Mouse (Mus musculus): ENCODE results near the gene Tnnc1.

Tnnc1 gene

DNA sequence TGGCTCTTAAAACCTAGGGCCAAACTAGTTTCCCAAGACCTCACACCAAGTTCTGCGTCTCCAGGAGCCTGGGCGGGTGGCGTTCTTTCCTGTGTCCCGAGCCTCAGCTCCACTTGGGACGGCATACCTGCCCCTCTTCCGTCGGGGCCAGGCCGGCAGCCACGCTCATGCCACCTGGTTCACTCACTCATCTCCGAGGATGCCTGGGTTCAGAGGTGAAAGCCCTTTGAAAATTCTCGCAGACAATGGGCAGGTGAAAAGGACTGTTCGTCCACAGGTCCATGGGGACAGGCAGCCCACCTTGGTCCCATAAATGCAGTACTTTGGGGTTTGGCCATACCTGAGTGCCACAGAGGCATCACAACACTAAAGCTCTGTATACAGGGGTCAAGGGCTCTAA, 23.9 kb upstream of the Tnnc1 start:
- DNase-seq (ENCODE audit: low read depth, low spot score) = no peak

DNA sequence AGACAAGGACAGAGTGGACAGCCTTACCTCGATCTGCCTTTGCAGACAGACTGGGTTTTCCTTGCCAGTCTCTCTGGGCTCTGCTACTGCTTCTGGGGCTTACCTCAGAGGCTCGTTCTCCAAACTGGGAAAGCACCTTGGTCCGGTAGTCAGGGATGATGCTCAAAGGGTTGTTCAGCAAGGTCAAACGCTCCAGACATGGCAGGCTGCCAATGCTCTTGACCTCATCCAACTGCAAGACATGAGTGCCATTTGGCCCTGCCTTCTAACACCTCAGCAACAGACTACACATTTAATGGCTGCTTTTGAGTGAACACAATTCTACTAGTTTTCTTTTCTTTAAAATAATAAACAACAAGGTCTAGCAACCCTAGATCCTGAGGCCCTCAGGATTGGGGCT, 21.5 kb upstream of the Tnnc1 start:
- no peak for DNase-seq (ENCODE audit: low read depth, low spot score)

DNA sequence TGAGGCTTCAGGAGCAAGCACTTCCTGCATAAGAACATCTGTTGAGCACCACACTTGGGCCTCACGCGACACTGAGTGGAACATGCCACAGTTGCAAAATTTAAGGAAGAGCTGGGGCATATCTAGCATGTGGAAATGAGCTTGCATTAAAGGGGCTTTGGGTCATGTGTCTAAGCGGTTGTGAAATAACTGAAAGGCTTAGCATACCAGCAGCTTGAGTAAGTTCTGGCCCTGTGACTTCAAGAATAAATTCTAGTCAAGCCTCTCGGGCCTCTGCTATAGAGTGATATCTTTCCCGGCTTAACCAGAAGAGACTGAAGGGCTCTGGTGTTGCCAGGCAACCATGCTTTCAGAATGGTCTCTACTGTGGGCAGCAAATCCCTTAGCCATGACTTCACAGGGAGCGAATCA, 19.3 kb upstream of the Tnnc1 start:
- DNase-seq (ENCODE audit: low read depth, low spot score) = no peak

DNA sequence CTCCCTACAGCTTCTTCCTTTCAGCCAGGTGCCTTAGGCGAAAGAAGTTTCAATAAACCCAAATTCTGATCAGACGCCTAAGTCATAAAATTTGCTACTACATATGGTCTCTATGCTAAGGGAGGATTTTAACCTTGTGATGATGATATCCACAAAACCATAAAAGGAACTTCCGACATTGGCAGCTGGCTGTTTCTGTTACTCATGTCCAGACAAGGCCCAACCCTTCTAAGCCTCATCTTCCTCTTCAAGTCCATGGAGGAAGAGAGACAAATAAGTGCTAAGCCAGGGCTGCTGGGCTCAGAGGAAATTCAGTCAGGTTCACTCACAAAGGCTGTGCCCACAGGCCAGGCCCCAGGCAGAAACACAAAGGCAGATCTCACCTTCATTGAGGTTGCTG, 18.8 kb upstream of the Tnnc1 start:
- DNase-seq (ENCODE audit: low read depth, low spot score) = no peak

- DNase-seq (ENCODE audit: low read depth, low spot score) = no peak
These were observed 16.2 kb upstream of the Tnnc1 start for GRCm38 (mm10) chr14:31191936-31192335.

DNA sequence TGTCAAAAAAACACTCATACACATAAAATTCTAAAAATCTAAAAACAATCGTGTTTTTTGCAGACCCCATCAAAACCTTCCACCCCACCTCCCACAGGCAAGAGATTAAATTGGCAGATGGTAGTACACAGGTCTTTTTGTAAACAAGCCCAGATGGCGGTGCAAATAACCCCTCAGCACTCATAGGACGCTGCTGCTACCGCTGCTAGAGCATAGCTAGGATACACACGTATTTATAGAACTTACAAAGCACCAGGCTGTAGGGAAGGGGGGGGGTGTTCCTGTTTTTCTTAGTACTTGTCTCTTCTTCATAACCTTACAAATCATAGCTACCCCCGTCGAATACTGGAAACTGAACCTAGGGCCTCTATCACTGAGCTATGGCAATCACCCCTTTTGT, 14.3 kb upstream of the Tnnc1 start:
- no peak for DNase-seq (ENCODE audit: low read depth, low spot score)

GRCm38 (mm10) chr14:31194441-31194840, 13.7 kb upstream of the Tnnc1 start:
- no peak for DNase-seq (ENCODE audit: low read depth, low spot score)

DNA sequence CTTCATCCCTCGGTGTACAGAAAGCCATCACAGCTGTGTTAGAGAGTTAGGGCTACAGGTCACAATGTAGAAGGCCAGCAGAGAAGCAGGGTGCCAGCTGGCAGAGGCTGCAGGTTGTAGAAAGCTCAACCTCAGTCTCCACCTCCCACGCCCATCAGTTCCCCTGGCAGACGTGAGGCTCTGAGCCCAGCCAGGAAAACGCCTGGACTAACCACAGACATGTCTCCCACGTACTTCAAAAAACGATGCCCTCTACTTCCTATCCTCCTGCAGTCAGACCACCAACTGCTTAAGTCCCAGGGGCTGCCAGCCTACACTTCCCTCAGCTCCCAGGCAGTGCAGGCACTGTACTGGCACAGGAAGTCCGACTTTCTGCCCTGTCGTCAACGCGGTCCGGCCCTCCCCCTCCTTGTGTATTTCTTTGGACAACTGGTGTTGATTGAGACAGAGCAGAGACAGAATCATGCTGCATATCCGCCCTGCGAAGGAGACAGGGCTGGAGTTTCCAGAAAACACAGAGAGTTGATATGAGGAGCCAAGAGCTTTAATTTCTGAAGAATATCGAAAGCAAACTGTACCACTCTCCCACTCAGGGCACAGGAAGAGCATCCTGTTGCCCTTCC, 13.1 kb upstream of the Tnnc1 start:
- DNase-seq (ENCODE audit: low read depth, low spot score) = no peak

GRCm38 (mm10) chr14:31195521-31195920, 12.6 kb upstream of the Tnnc1 start:
- DNase-seq (ENCODE audit: low read depth, low spot score) = no peak

GRCm38 (mm10) chr14:31195968-31196367, 12.1 kb upstream of the Tnnc1 start:
- no peak for DNase-seq (ENCODE audit: low read depth, low spot score)

GRCm38 (mm10) chr14:31197547-31198516, 10.3 kb upstream of the Tnnc1 start:
- no peak for DNase-seq (ENCODE audit: low read depth, low spot score)

DNA sequence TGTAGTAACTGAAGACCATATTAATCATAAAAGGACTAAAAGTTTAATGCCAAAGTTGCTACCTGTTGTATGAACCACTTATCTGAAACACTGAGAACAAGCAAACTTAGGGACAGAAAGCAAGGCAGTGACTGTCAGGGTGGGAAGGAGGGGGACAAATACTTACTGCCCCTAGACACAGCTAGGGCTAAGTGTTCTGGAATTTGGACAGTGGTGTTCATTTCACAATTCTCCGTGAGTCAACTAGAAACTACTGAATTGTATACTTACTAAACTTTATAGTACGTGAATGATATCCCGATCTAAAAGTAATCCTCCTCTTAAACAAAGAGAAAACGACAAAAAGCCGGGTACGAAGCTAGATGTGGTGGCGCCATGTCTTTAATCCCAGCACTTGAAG, 8.5 kb upstream of the Tnnc1 start:
- DNase-seq (ENCODE audit: low read depth, low spot score) = no peak

DNA sequence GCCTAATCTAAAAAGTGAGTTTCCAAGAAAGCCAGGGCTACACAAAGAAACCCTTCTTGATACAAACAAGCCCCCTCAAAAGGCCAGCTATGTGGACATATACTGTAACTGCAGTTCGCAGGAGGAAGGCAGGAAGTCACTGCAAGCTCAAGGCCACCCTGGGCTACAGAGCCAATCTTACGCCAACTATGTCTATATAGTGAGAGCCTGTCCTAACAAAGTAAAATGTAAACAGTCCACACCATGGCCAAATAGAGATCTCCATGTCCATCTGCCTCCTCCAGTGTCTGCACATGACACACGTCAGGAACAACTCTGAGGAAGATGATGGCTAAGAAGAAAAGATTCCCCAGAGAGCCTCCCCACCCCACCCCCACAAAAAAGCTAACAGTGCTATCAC, 8.1 kb upstream of the Tnnc1 start:
- no peak for DNase-seq (ENCODE audit: low read depth, low spot score)

DNA sequence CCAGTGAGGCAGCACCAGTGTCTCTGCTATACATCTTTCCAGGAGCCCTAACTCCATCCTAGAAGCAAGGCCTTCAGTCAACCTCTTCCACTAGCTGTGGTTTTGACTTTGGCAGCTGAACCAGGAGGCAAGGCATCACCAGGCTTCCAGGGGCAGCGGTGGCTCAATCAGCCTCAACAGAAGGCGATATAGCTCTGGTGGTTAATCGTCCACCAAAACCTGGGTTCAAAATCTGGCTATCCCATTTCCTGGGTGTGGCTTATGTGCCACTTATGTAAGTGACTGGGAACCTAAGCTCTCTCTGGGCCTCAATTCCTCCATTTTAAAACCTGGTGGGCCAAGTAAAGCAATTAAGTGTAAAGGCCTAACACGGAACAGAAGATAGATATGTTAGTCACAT, 3.3 kb upstream of the Tnnc1 start:
- DNase-seq (ENCODE audit: low read depth, low spot score) = no peak

DNA sequence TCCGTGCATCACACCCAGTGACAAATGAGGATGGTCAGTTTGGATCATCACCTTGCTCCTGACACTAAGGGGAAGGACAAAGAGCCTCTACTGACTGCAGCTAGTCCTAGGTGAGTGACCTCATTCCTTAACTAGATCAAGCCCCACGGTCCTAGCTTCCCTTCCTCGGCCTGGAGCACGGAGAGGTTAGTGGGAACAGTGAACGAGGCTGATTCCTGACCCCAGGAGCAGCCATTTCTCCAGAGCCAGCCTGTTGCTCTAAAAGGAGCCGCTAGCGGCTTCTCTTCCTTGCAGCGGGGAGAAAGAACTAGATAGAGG, 2.9 kb upstream of the Tnnc1 start:
- DNase-seq (ENCODE audit: low read depth, low spot score) = no peak

DNA sequence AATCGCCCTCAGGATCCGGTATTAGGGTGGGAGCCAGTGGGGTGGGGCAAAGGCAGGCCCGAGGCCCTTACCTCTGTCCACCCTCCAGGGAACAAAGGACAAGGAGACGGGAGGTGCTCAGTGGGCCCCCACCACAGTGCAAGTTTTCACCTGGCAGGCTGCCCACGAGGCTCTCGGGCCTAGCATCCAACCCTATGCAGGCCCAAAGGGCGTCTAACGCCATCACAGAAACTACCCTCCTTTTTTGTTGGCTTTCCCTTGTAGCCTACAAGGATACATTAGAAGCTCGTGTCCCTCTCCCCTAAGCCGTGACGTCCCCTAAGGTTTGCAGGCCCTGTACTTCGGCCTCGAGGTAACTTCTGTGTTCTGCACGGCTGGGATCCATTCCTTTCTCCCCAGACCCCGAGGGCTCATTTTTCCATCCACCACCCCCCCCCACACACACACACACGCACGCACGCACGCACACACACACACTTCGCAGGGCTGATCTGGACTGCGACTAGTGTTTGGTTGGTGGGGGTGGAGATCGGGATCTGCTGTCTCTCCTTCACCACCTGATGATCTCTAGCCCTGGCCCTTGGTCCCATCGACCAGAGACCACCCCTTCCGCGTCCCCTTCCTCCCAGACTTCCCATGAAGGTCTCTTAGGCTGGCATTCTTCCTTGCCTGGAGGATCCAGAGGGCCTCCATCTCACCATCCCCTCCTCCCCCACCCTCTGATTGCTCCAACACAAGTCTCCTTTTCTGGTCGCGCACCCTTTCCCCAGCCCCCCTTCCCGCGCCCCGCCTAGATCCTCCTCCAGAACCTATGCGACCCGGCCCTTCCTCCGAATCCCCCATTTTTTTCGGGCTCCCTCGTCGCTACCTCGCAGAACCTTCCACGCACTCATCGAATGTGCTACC, 2.3 kb upstream of the Tnnc1 start:
- DNase-seq (ENCODE audit: low read depth, low spot score) = no peak

DNA sequence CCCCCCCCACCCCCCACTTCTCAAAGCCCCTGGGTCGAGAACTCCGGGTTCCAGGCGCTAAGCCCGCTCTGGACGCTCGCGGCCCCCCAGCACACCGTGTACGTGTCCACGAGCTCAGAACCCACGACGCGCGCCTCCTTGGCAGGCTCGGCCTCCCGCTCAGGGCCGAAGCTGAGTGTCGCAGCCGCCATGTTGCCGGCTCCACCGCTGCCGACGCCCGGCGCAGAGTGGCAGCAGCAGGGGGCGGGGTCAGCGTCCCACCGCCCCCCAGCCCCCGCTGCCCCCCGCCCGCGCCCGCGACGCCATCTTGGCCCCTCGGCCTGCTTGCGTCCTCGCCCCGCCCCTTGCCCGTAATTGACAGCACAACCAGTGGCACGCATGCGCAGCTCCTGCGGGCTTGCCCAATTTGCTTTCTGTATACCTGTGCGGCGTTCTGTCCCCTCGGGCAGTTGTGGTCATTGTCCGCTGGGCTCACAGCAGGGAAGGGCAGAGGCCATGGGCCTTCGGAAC, 1.6 kb upstream of the Tnnc1 start:
- peak; percentile 73 for DNase-seq (ENCODE audit: low read depth, low spot score)

- no peak for DNase-seq (ENCODE audit: low read depth, low spot score)
These were observed 862 bp upstream of the Tnnc1 start for GRCm38 (mm10) chr14:31207070-31207830.

- DNase-seq (ENCODE audit: low read depth, low spot score) = no peak
These were observed 1.0 kb downstream of the Tnnc1 start for GRCm38 (mm10) chr14:31209133-31209557.

DNA sequence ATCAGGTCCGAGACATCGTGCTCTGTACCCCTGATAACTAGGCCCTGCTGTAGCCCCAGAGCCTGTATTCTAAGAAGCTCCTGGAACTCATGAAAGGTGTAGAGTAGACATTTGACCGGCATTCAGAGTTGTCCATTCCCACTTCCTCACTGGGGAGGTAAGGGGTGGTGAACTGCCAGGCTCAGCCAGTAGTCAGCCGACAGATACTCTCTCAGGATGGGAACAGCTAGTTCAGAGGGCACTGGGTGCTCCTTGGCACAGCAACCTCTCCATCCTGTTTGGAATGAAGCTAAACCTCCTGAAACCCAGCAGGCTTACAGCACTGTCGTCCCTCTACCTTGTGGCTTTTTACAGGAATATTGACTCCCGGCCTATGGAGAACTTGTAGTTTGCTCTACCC, 3.7 kb downstream of the Tnnc1 start:
- no peak for DNase-seq (ENCODE audit: low read depth, low spot score)

GRCm38 (mm10) chr14:31212499-31212898, 4.4 kb downstream of the Tnnc1 start:
- no peak for DNase-seq (ENCODE audit: low read depth, low spot score)
